Mouse (Mus musculus) kidney, embryonic 16.5 days (tissue): ENCODE measurements around the gene Vps33b. TPM values are rescaled to one million over a fixed set of nuclear protein-coding genes. Genes with fewer than 3 reads are reported as not detected.

ENCODE experiments used
- ATAC-seq: fragments of 200-750 bp; cut with Nextera tagmentation; 2 replicates; pipeline ENCODE4 v1.8.0; 2017; ENCODE audit warnings: moderate TSS enrichment; ENCODE audit not compliant: low FRiP score, low TSS enrichment
- H3K27ac ChIP-seq: fragments of 300-500 bp; sonication (generic); 2 replicates; pipeline ENCODE4 v1.5.1; 2014; ENCODE audit warnings: low read length
- H3K27me3 ChIP-seq: fragments of 300-500 bp; sonication (generic); 2 replicates; pipeline ENCODE4 v1.6.1; 2014; ENCODE audit warnings: low read length, control low read depth, mixed read lengths; ENCODE audit not compliant: insufficient read depth
- H3K36me3 ChIP-seq: fragments of 300-500 bp; sonication (generic); 2 replicates; pipeline ENCODE4 v1.6.1; 2014; ENCODE audit warnings: low read length, control low read depth, mixed read lengths; ENCODE audit not compliant: insufficient read depth
- H3K4me1 ChIP-seq: fragments of 300-500 bp; sonication (generic); 2 replicates; pipeline ENCODE4 v1.6.1; 2014; ENCODE audit warnings: low read length, control low read depth, mixed read lengths; ENCODE audit not compliant: insufficient read depth
- H3K4me2 ChIP-seq: fragments of 300-500 bp; sonication (generic); replicated peaks from 2 replicates; pipeline ENCODE4 v1.6.1; 2014; ENCODE audit warnings: low read depth, low read length
- H3K4me3 ChIP-seq: fragments of 300-500 bp; sonication (generic); 2 replicates; pipeline ENCODE4 v1.5.1; 2014; ENCODE audit warnings: mild to moderate bottlenecking, low read length
- H3K9ac ChIP-seq: fragments of 300-500 bp; sonication (generic); replicated peaks from 2 replicates; pipeline ENCODE4 v1.6.1; 2014; ENCODE audit warnings: low read length
- H3K9me3 ChIP-seq: fragments of 300-500 bp; sonication (generic); 2 replicates; pipeline ENCODE4 v1.6.1; 2016; ENCODE audit warnings: low read length, control low read depth
- WGBS: fragments of 180-500 bp; shearing (Covaris S2); extraction: QIAGEN DNeasy Blood & Tissue Kit; methylation state at CpG from one replicate; pipeline ENCODE4 v1.1.7; 2014; 5-methylcytosine and 5-hydroxymethylcytosine counted together
- polyA plus RNA-seq: library from polyadenylated mRNA; unstranded; fragments of >200 nt; fragmentation: Nextera tagmentation; extraction: Ambion mirVana; gene quantifications from 2 replicates; pipeline ENCODE4 v1.2.1, GENCODE M21; 2015

The Vps33b gene
- polyA plus RNA-seq, result 11.4 and 17.0 TPM in 2 replicates

DNA sequence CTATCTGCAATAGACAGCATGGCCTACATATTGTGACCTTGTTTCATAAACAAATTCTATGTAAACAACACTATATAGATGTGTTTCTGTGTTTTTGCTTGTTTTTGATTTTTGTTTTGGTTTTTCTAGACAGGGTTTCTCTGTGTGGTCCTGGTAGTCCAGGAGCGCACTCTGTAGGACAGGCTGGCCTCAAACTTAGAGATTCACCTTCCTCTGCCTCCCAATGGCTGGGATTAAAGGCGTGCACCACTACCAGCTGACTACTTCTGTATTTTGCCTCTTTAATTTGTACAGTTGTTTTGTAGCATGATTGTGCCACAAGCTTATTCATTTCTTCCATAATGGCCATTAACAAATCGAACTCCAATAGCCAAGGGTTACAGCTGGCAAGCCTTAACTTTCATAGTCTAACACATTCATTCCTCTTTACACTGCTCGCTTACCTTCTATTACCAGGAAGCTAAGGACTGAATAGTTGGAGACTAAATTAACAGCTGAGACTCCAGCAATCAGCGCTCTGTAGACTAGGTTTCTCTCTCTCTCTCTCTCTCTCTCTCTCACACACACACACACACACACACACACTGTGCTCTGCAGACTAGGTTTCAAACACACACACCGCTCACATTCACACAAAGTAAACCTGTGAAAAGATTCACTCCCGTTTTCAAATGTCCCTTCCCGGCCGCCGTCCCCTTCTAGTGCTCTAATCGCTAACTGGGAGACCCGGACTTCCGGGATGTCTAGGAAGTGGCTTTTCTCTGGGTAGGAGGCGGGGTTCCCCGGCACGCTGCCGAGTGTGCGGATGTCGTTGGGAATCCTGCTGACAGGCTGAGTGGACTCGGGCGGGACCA is at the start of gene Vps33b:
Gene Vps33b, plus strand, starts transcription at position 753 of the 854 bp plus-strand sequence.
- Histone ChIP-seq H3K27ac (peak within 1 kb of the TSS; percentile 71), H3K36me3 (peaks cover 32% of the 10 kb centered on the region), H3K27me3 (no peaks in the 10 kb centered on the region), H3K9ac (peak within 1 kb of the TSS; percentile 82), H3K4me2 (peak within 1 kb of the TSS; percentile 86), H3K4me3 (peak within 1 kb of the TSS; percentile 80), H3K4me1 (peaks cover 12% of the 10 kb centered on the region), H3K9me3 (peaks cover 1% of the 10 kb centered on the region)
- ATAC-seq, result peak; percentile 96
- 4% methylated on average over 21 of the region's 21 CpGs for WGBS

GRCm38 (mm10) chr7:80220237-80220797 is 49.1 kb upstream of the Vps33b start:
- Histone ChIP-seq H3K9me3 (no peaks in the 10 kb centered on the region), H3K27me3 (no peaks in the 10 kb centered on the region), H3K9ac (no peak overlapping the region), H3K36me3 (peaks cover 72% of the 10 kb centered on the region), H3K4me2 (no peak overlapping the region), H3K4me1 (no peaks in the 10 kb centered on the region), H3K27ac (no peak overlapping the region), H3K4me3 (no peak overlapping the region)
- WGBS, result 92% methylated on average over 9 of the region's 9 CpGs
- ATAC-seq, result no peak

GRCm38 (mm10) chr7:80221179-80221750 is 48.2 kb upstream of the Vps33b start:
- Histone ChIP-seq H3K27me3 (no peaks in the 10 kb centered on the region), H3K4me3 (no peak overlapping the region), H3K4me1 (no peaks in the 10 kb centered on the region), H3K36me3 (peaks cover 69% of the 10 kb centered on the region), H3K27ac (no peak overlapping the region), H3K4me2 (no peak overlapping the region), H3K9me3 (no peaks in the 10 kb centered on the region), H3K9ac (no peak overlapping the region)
- 87% methylated on average over 4 of the region's 4 CpGs for WGBS
- ATAC-seq, result no peak

DNA sequence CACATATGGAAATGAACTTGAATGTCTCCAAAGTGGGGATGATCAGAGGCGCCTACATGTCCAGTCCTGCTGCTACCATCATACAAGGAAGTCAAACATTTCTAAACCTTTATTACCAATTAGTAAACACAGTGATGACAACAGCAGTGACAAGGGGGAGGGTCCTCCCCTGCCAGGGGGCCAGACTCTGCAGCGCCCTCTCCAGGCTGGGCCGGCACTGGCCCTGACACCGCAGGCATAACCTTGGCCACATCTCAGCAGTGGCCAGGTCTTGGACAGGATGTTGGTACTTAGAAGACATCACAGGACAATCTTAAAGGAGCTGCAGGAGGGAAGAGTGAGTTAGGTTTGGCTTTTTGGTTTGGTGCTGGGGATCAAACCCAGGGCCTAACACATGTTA is 42.4 kb upstream of the Vps33b start:
- 93% methylated on average over 4 of the region's 4 CpGs for WGBS
- Histone ChIP-seq H3K9me3 (no peaks in the 10 kb centered on the region), H3K36me3 (peaks cover 28% of the 10 kb centered on the region), H3K27me3 (no peaks in the 10 kb centered on the region), H3K4me2 (no peak overlapping the region), H3K4me3 (no peak overlapping the region), H3K4me1 (peaks cover 23% of the 10 kb centered on the region), H3K9ac (no peak overlapping the region), H3K27ac (no peak overlapping the region)
- no peak for ATAC-seq

- no peaks in the 10 kb centered on the region for H3K9me3 ChIP-seq
- no peak for ATAC-seq
- H3K27me3 ChIP-seq, result no peaks in the 10 kb centered on the region
- 0 out of 2 replicates have a peak overlapping the region, but pooled peaks have one; percentile 74 for H3K4me2 ChIP-seq
- H3K4me3 ChIP-seq, result no peak overlapping the region
- H3K27ac ChIP-seq, result 0 out of 2 replicates have a peak overlapping the region, but pooled peaks have one; percentile 8
- H3K9ac ChIP-seq, result 0 out of 2 replicates have a peak overlapping the region, but pooled peaks have one; percentile 27
- peaks cover 9% of the 10 kb centered on the region for H3K36me3 ChIP-seq
- H3K4me1 ChIP-seq, result peaks cover 30% of the 10 kb centered on the region
- 30% methylated on average over 6 of the region's 6 CpGs for WGBS
Measured at GRCm38 (mm10) chr7:80230196-80230595, 39.3 kb upstream of the Vps33b start.

GRCm38 (mm10) chr7:80231971-80232488 is 37.4 kb upstream of the Vps33b start:
- Histone ChIP-seq H3K9ac (peak overlapping the region; percentile 65), H3K36me3 (peaks cover 2% of the 10 kb centered on the region; the same call in 1 of the 2 replicates), H3K4me3 (peak overlapping the region; percentile 70), H3K27ac (peak overlapping the region; percentile 65), H3K9me3 (no peaks in the 10 kb centered on the region), H3K4me1 (peaks cover 30% of the 10 kb centered on the region), H3K4me2 (peak overlapping the region; percentile 74), H3K27me3 (no peaks in the 10 kb centered on the region)
- peak; percentile 39 for ATAC-seq
- under 1% methylated on average over 29 of the region's 29 CpGs for WGBS

- H3K27me3 ChIP-seq, result no peaks in the 10 kb centered on the region
- H3K27ac ChIP-seq, result peak within 1 kb of the TSS; percentile 81
- under 1% methylated on average over 55 of the region's 56 CpGs for WGBS
- H3K9me3 ChIP-seq, result no peaks in the 10 kb centered on the region
- peak within 1 kb of the TSS; percentile 70 for H3K4me3 ChIP-seq
- ATAC-seq, result peak; percentile 100
- H3K4me1 ChIP-seq, result peaks cover 30% of the 10 kb centered on the region
- peak within 1 kb of the TSS; percentile 74 for H3K4me2 ChIP-seq
- H3K36me3 ChIP-seq, result no peaks in the 10 kb centered on the region; the same call in 1 of the 2 replicates
- H3K9ac ChIP-seq, result peak within 1 kb of the TSS; percentile 73
Measured at GRCm38 (mm10) chr7:80232489-80233029, 36.9 kb upstream of the Vps33b start, which contains the start of the genes Cib1 and Gdpgp1. Gene Cib1 (minus strand): TSS chr7:80232813. Gene Gdpgp1 (plus strand): TSS chr7:80232865.

DNA sequence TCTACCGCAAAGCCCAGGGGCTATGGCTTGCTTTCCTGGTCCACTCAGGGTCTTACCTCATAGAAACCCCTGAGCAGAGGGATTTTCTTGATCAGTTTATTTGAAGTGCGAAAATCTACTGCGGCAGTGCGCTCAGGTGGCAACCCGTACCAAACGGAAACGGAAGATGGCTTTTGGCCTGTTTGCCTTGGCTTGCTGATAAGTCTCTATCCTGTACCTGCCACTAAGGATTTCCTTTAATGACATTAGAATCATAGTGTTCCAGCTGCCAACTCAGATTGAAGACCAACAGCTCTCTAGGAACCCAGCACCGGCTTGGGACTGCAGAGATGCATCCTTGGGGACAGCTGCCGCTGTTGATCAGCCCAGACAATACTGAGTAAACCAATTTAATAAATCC is 35.6 kb upstream of the Vps33b start:
- Histone ChIP-seq H3K9me3 (no peaks in the 10 kb centered on the region), H3K9ac (no peak overlapping the region; the same call in 1 of the 2 replicates), H3K36me3 (peaks cover 8% of the 10 kb centered on the region), H3K27ac (no peak overlapping the region), H3K4me1 (peaks cover 30% of the 10 kb centered on the region), H3K4me3 (peak overlapping the region; percentile 70), H3K4me2 (peak overlapping the region; percentile 74), H3K27me3 (no peaks in the 10 kb centered on the region)
- ATAC-seq, result no peak
- WGBS, result 79% methylated on average over 9 of the region's 9 CpGs

DNA sequence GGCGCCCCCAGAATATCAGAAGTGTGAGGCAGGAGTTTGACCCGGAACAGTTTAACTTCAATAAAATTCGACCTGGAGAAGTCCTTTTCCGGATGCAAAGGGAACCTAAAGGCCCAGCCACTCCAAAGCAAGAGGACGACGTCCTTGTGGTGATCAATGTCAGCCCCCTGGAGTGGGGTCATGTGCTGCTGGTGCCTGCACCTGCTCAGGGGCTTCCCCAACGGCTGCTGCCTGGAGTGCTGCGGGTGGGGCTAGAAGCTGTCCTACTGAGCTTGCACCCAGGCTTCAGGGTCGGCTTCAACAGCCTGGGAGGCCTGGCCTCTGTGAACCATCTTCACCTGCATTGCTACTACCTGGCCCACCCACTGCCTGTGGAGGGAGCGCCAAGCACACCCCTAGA is 30.9 kb upstream of the Vps33b start:
- Histone ChIP-seq H3K27ac (no peak overlapping the region), H3K4me1 (peaks cover 6% of the 10 kb centered on the region; the same call in 1 of the 2 replicates), H3K9me3 (no peaks in the 10 kb centered on the region), H3K27me3 (no peaks in the 10 kb centered on the region), H3K9ac (no peak overlapping the region), H3K4me3 (no peak overlapping the region), H3K4me2 (no peak overlapping the region), H3K36me3 (peaks cover 18% of the 10 kb centered on the region)
- WGBS, result 88% methylated on average over 10 of the region's 10 CpGs
- no peak for ATAC-seq
